In the genomic region with DNA sequence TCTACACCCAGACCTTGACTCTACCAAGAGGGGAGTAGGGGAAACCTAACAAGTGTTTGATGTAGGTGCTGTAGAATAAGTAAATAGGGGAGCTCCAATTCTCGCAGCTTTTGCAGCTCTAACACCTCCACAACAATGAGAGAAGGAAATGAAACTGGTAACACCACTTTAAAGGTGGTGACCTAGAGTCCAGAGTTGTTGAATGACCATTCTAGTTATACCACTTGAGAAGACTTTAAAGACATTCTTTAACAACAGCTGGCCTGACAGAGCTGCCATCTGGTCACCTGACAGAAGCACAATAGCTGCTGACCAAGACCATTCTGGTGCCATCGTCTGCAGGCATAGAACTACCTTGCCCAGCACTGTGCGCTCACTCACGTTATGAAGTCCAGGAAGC, we compare ENCODE assay signal across 23 mouse cellular contexts. TPM values are rescaled to one million over a fixed set of nuclear protein-coding genes. Genes with fewer than 3 reads are reported as not detected.
DNase-seq lines count a peak whose midpoint lies in the region; TF ChIP-seq lines count a peak whose summit lies in the region.
"Had no signal": no experiment of that assay in that cellular context is flagged by ENCODE, and none has a peak within 500 bp of the region (broad histone marks: within the 10 kb centered on the region; RNA-seq: fewer than 3 reads in every experiment).

No protein-coding gene starts in this region.

- H3K27ac ChIP-seq in gastrocnemius, adult 2 months, result peak overlapping the region; percentile 77; the same call in 1 of the 2 replicates
- H3K27ac ChIP-seq: embryonic facial prominence, embryonic 10.5 days; embryonic facial prominence, embryonic 12.5 days; forebrain, embryonic 13.5 days; forebrain, embryonic 15.5 days had no signal

- peaks cover 21% of the 10 kb centered on the region for H3K4me1 ChIP-seq in lung, adult 2 months (ENCODE audit: control insufficient read depth, insufficient read depth, low read length)
- H3K4me1 ChIP-seq: embryonic facial prominence, embryonic 12.5 days; forebrain, embryonic 13.5 days; forebrain, embryonic 15.5 days had no signal

- intact Hi-C loops in gastrocnemius, adult 2 months (cut with DNase I), result no loop called here

- no peak for DNase-seq in gastrocnemius, adult 2 months
- DNase-seq in gastrocnemius, adult 18-20 months (ENCODE audit: low spot score), result no peak
- peak; percentile 42 for DNase-seq in lung, postnatal 36 days
- DNase-seq in lung, adult 2 months, result no peak
- no peak for DNase-seq in layer of hippocampus, postnatal 36 days
- DNase-seq: adrenal gland, adult 8-10 months; adrenal gland, postnatal 14 days; adrenal gland, postnatal 36 days; B cell, adult 2 months; cerebellum, adult 11-12 months; cerebellum, adult 8-10 months; cerebellum, adult 9-11 months; cerebellum, postnatal 14 days; forebrain, postnatal 0 days had no signal

- no peak overlapping the region for H3K4me3 ChIP-seq in gastrocnemius, adult 2 months
- H3K4me3 ChIP-seq in lung, adult 2 months (replicated peaks; ENCODE audit: extremely low read depth, low read depth, low read length), result no peak overlapping the region
- H3K4me3 ChIP-seq: embryonic facial prominence, embryonic 10.5 days; embryonic facial prominence, embryonic 12.5 days; forebrain, embryonic 13.5 days; forebrain, embryonic 15.5 days had no signal

- TF ChIP-seq POLR2A in lung, adult 2 months (IDR thresholded peaks at IDR 0.05; ENCODE audit: borderline replicate concordance, extremely low read depth, low read depth, low read length), result no peak

- TF ChIP-seq CTCF in gastrocnemius, adult 2 months (IDR thresholded peaks at IDR 0.05), result no peak
- no peak for TF ChIP-seq CTCF in lung, adult 2 months (IDR thresholded peaks at IDR 0.05; ENCODE audit: insufficient read depth, low read length)

- WGBS in lung, adult 2 months, result 66% methylated on average over 4 of the region's 4 CpGs

RNA-seq across cellular contexts. Expression of a gene that starts 20.4 kb away (rescaled TPM):
- not detected for total RNA-seq in gastrocnemius, adult 2 months (2021)
- total RNA-seq in gastrocnemius, adult 18-20 months (2021), result under 1 TPM in 1 of 2 experiments, not detected in 1; 0.11 TPM
- 2.1 and 4.8 TPM in 2 replicates for polyA plus RNA-seq in lung, adult 2 months (2012; rRNA removed)
- not detected for total RNA-seq in layer of hippocampus, postnatal 36 days (2021)
- total RNA-seq: CH12.LX, G1E had no signal
- polyA plus RNA-seq: activated CD4-positive, CD25-positive, alpha-beta regulatory T cell, adult 4 months; CD4-positive, CD25-positive, alpha-beta regulatory T cell, adult 4 months; cortical plate, adult 2 months; G1E had no signal

RNA-seq across cellular contexts. Expression of a gene that starts 26.9 kb away (rescaled TPM):
- 10 to 100 TPM; 40.3 to 41.6 TPM for total RNA-seq in gastrocnemius, adult 2 months (2021)
- 10 to 100 TPM; 40.1 to 42.7 TPM for total RNA-seq in gastrocnemius, adult 18-20 months (2021)
- polyA plus RNA-seq in lung, adult 2 months (2012; rRNA removed), result 101 and 121 TPM in 2 replicates
- total RNA-seq in layer of hippocampus, postnatal 36 days (2021), result 100 to 1,000 TPM; 288 to 305 TPM

RNA-seq across cellular contexts. Expression of a gene that starts 42.2 kb away (rescaled TPM):
- total RNA-seq in gastrocnemius, adult 2 months (2021), result 10 to 100 TPM in 1 of 2 experiments, 1 to 10 TPM in 1; 9.6 to 11.2 TPM
- total RNA-seq in gastrocnemius, adult 18-20 months (2021), result 10 to 100 TPM; 10.3 to 11.6 TPM
- polyA plus RNA-seq in lung, adult 2 months (2012; rRNA removed), result 130 and 133 TPM in 2 replicates
- 10 to 100 TPM; 32.8 to 37.6 TPM for total RNA-seq in layer of hippocampus, postnatal 36 days (2021)

Comparison
In these comparisons a context has a peak if more than half of its experiments do, and no peak if none do; other contexts are left out.
1. RNA of a gene that starts 26.9 kb away (total RNA-seq): 288 to 305 TPM in layer of hippocampus, postnatal 36 days; 40.1 to 42.7 TPM in gastrocnemius, adult 18-20 months and 40.3 to 41.6 TPM in gastrocnemius, adult 2 months; every median in the first group is over 4 times any median in the second.